Mouse (Mus musculus) hindbrain, embryonic 16.5 days (tissue): ENCODE measurements around the gene Ccl22. TPM values are rescaled to one million over a fixed set of nuclear protein-coding genes. Genes with fewer than 3 reads are reported as not detected.

Experiments
- ATAC-seq: fragments of 200-750 bp; cut with Nextera tagmentation; 2 replicates; pipeline ENCODE4 v1.8.0; 2017; ENCODE audit warnings: moderate TSS enrichment, moderate library complexity
- H3K27ac ChIP-seq: fragments of 300-500 bp; sonication (generic); 2 replicates; pipeline ENCODE4 v1.5.1; 2014; ENCODE audit warnings: low read depth, mild to moderate bottlenecking, control low read depth, low read length, moderate library complexity
- H3K27me3 ChIP-seq: fragments of 300-500 bp; sonication (generic); replicated peaks from 2 replicates; pipeline ENCODE4 v1.6.1; 2014; ENCODE audit warnings: low read length; ENCODE audit not compliant: control insufficient read depth, insufficient read depth
- H3K36me3 ChIP-seq: fragments of 300-500 bp; sonication (generic); 2 replicates; pipeline ENCODE4 v1.6.1; 2014; ENCODE audit warnings: mild to moderate bottlenecking, low read length, moderate library complexity, mixed read lengths; ENCODE audit not compliant: control insufficient read depth, insufficient read depth
- H3K4me1 ChIP-seq: fragments of 300-500 bp; sonication (generic); 2 replicates; pipeline ENCODE4 v1.6.1; 2014; ENCODE audit warnings: low read depth, low read length; ENCODE audit not compliant: control insufficient read depth, insufficient read depth
- H3K4me2 ChIP-seq: fragments of 300-500 bp; sonication (generic); 2 replicates; pipeline ENCODE4 v1.6.1; 2014; ENCODE audit warnings: mild to moderate bottlenecking, low read length, control low read depth, moderate library complexity
- H3K4me3 ChIP-seq: fragments of 300-500 bp; sonication (generic); 2 replicates; pipeline ENCODE4 v1.5.1; 2014; ENCODE audit warnings: mild to moderate bottlenecking, low read length, control low read depth, moderate library complexity
- H3K9ac ChIP-seq: fragments of 300-500 bp; sonication (generic); 2 replicates; pipeline ENCODE4 v1.6.1; 2014; ENCODE audit warnings: low read depth, mild to moderate bottlenecking, control low read depth, low read length, moderate library complexity
- H3K9me3 ChIP-seq: fragments of 300-500 bp; sonication (generic); 2 replicates; pipeline ENCODE4 v1.6.1; 2014; ENCODE audit warnings: mild to moderate bottlenecking, low read length, moderate library complexity; ENCODE audit not compliant: control insufficient read depth
- WGBS: fragments of 180-500 bp; shearing (Covaris S2); extraction: QIAGEN DNeasy Blood & Tissue Kit; methylation state at CpG from one replicate; pipeline ENCODE4 v1.1.7; 2014; 5-methylcytosine and 5-hydroxymethylcytosine counted together
- polyA plus RNA-seq: library from polyadenylated mRNA; unstranded; fragments of >200 nt; fragmentation: Nextera tagmentation; extraction: Ambion mirVana; gene quantifications from 2 replicates; pipeline ENCODE4 v1.2.1, GENCODE M21; 2015

Gene Ccl22
- polyA plus RNA-seq, 1 experiment from 2014 or later: not detected

- Histone ChIP-seq H3K9ac (peak within 1 kb of the TSS; percentile 78), H3K4me3 (peak within 1 kb of the TSS; percentile 52), H3K4me1 (peaks cover 27% of the 10 kb centered on the region), H3K36me3 (no peaks in the 10 kb centered on the region), H3K27ac (peak within 1 kb of the TSS; percentile 68), H3K9me3 (no peaks in the 10 kb centered on the region), H3K4me2 (peak within 1 kb of the TSS; percentile 71), H3K27me3 (no peaks in the 10 kb centered on the region)
- ATAC-seq: peak; percentile 87
- WGBS: 1% methylated on average over 37 of the region's 38 CpGs
Measured at GRCm38 (mm10) chr8:94771941-94772670, 26.7 kb downstream of the Ccl22 start, which contains the start of gene Cx3cl1. TSS of gene Cx3cl1 (plus strand) at chr8:94772009.

GRCm38 (mm10) chr8:94773048-94773447, 27.7 kb downstream of the Ccl22 start:
- peak overlapping the region; percentile 39; the same call in 1 of the 2 replicates for H3K27ac ChIP-seq
- H3K9me3 ChIP-seq: no peaks in the 10 kb centered on the region
- peak overlapping the region; percentile 78 for H3K9ac ChIP-seq
- H3K4me1 ChIP-seq: peaks cover 28% of the 10 kb centered on the region
- WGBS: 46% methylated on average over 6 of the region's 6 CpGs
- H3K36me3 ChIP-seq: no peaks in the 10 kb centered on the region
- no peaks in the 10 kb centered on the region for H3K27me3 ChIP-seq
- H3K4me3 ChIP-seq: peak overlapping the region; percentile 52
- no peak for ATAC-seq
- H3K4me2 ChIP-seq: peak overlapping the region; percentile 71

GRCm38 (mm10) chr8:94773700-94774171, 28.3 kb downstream of the Ccl22 start:
- no peaks in the 10 kb centered on the region for H3K36me3 ChIP-seq
- H3K4me3 ChIP-seq: peak overlapping the region; percentile 52
- H3K27ac ChIP-seq: 0 out of 2 replicates have a peak overlapping the region, but pooled peaks have one; percentile 45
- peak; percentile 9; the same call in 1 of the 2 replicates for ATAC-seq
- H3K9me3 ChIP-seq: no peaks in the 10 kb centered on the region
- peak overlapping the region; percentile 71 for H3K4me2 ChIP-seq
- 7% methylated on average over 12 of the region's 12 CpGs for WGBS
- H3K9ac ChIP-seq: peak overlapping the region; percentile 78
- H3K4me1 ChIP-seq: peaks cover 31% of the 10 kb centered on the region
- no peaks in the 10 kb centered on the region for H3K27me3 ChIP-seq

GRCm38 (mm10) chr8:94774601-94775000, 29.2 kb downstream of the Ccl22 start:
- Histone ChIP-seq H3K27me3 (no peaks in the 10 kb centered on the region), H3K9ac (no peak overlapping the region), H3K36me3 (no peaks in the 10 kb centered on the region; the same call in 1 of the 2 replicates), H3K4me3 (no peak overlapping the region), H3K4me2 (no peak overlapping the region), H3K9me3 (no peaks in the 10 kb centered on the region), H3K4me1 (peaks cover 31% of the 10 kb centered on the region), H3K27ac (no peak overlapping the region)
- WGBS: 96% methylated on average over 1 of the region's 1 CpGs
- no peak for ATAC-seq

- Histone ChIP-seq H3K4me2 (no peak overlapping the region), H3K4me3 (no peak overlapping the region), H3K36me3 (no peaks in the 10 kb centered on the region; the same call in 1 of the 2 replicates), H3K4me1 (peaks cover 29% of the 10 kb centered on the region), H3K27ac (no peak overlapping the region), H3K9me3 (no peaks in the 10 kb centered on the region), H3K9ac (no peak overlapping the region), H3K27me3 (no peaks in the 10 kb centered on the region)
- WGBS: 82% methylated on average over 2 of the region's 2 CpGs
- no peak for ATAC-seq
Measured at GRCm38 (mm10) chr8:94776346-94776745, 31.0 kb downstream of the Ccl22 start.

GRCm38 (mm10) chr8:94778036-94778435, 32.6 kb downstream of the Ccl22 start:
- H3K4me2 ChIP-seq: no peak overlapping the region

GRCm38 (mm10) chr8:94778473-94778872, 33.1 kb downstream of the Ccl22 start:
- no peak overlapping the region for H3K27ac ChIP-seq
- H3K4me3 ChIP-seq: no peak overlapping the region
- ATAC-seq: no peak
- H3K4me2 ChIP-seq: no peak overlapping the region
- H3K27me3 ChIP-seq: no peaks in the 10 kb centered on the region
- H3K9me3 ChIP-seq: no peaks in the 10 kb centered on the region
- H3K36me3 ChIP-seq: no peaks in the 10 kb centered on the region; the same call in 1 of the 2 replicates
- peaks cover 14% of the 10 kb centered on the region for H3K4me1 ChIP-seq
- H3K9ac ChIP-seq: no peak overlapping the region
- WGBS: 56% methylated on average over 5 of the region's 5 CpGs

More at GRCm38 (mm10) chr8:94778036-94778435, 32.6 kb downstream of the Ccl22 start:
- Histone ChIP-seq H3K4me3 (no peak overlapping the region), H3K9me3 (no peaks in the 10 kb centered on the region), H3K9ac (no peak overlapping the region), H3K36me3 (no peaks in the 10 kb centered on the region; the same call in 1 of the 2 replicates), H3K4me1 (peaks cover 17% of the 10 kb centered on the region), H3K27me3 (no peaks in the 10 kb centered on the region), H3K27ac (no peak overlapping the region)
- no peak for ATAC-seq
- 53% methylated on average over 10 of the region's 10 CpGs for WGBS

- Histone ChIP-seq H3K9ac (no peak overlapping the region), H3K4me2 (no peak overlapping the region), H3K27ac (no peak overlapping the region), H3K27me3 (no peaks in the 10 kb centered on the region), H3K9me3 (no peaks in the 10 kb centered on the region), H3K36me3 (no peaks in the 10 kb centered on the region; the same call in 1 of the 2 replicates), H3K4me1 (peaks cover 9% of the 10 kb centered on the region), H3K4me3 (no peak overlapping the region)
- WGBS: 71% methylated on average over 10 of the region's 10 CpGs
- no peak for ATAC-seq
Measured at GRCm38 (mm10) chr8:94778895-94779533, 33.6 kb downstream of the Ccl22 start.
